Mouse (Mus musculus) liver (tissue): Measurements from ENCODE around the gene Eps15.

Source experiments
- DNase-seq: peaks from one replicate; pipeline ENCODE4 v3.0.0-alpha.2; 2020; ENCODE audit warnings: mixed read lengths

Eps15 gene

GRCm38 (mm10) chr4:109404908-109405307, 124.8 kb downstream of the Eps15 start:
- DNase-seq: peak; percentile 35

- DNase-seq: no peak
Measured at GRCm38 (mm10) chr4:109405415-109405814, 125.3 kb downstream of the Eps15 start.

GRCm38 (mm10) chr4:109406054-109406485, 126.0 kb downstream of the Eps15 start:
- DNase-seq: peak; percentile 86

GRCm38 (mm10) chr4:109406486-109407175, 126.6 kb downstream of the Eps15 start, which contains the start of gene Ttc39a:
Gene Ttc39a (plus strand): TSS chr4:109406623.
- DNase-seq: peak; percentile 82

- no peak for DNase-seq
Measured at GRCm38 (mm10) chr4:109407176-109407520, 127.1 kb downstream of the Eps15 start.

GRCm38 (mm10) chr4:109407701-109408485, 127.8 kb downstream of the Eps15 start:
- DNase-seq: peak; percentile 27

- DNase-seq: peak; percentile 89
Measured at GRCm38 (mm10) chr4:109410681-109411376, 130.8 kb downstream of the Eps15 start.

GRCm38 (mm10) chr4:109411377-109411967, 131.4 kb downstream of the Eps15 start:
- peak; percentile 79 for DNase-seq

GRCm38 (mm10) chr4:109412233-109412632, 132.2 kb downstream of the Eps15 start:
- peak; percentile 50 for DNase-seq

- no peak for DNase-seq
Measured at GRCm38 (mm10) chr4:109417998-109418397, 137.9 kb downstream of the Eps15 start.

- no peak for DNase-seq
Measured at GRCm38 (mm10) chr4:109419017-109419416, 138.9 kb downstream of the Eps15 start.

- no peak for DNase-seq
Measured at GRCm38 (mm10) chr4:109419563-109419962, 139.5 kb downstream of the Eps15 start.

- DNase-seq: peak; percentile 77
Measured at GRCm38 (mm10) chr4:109420138-109420795, 140.2 kb downstream of the Eps15 start.

GRCm38 (mm10) chr4:109421608-109422007, 141.5 kb downstream of the Eps15 start:
- no peak for DNase-seq

GRCm38 (mm10) chr4:109422436-109422835, 142.4 kb downstream of the Eps15 start:
- no peak for DNase-seq

- DNase-seq: no peak
Measured at GRCm38 (mm10) chr4:109423438-109423837, 143.4 kb downstream of the Eps15 start.

GRCm38 (mm10) chr4:109427058-109427457, 147.0 kb downstream of the Eps15 start:
- no peak for DNase-seq

- peak; percentile 2 for DNase-seq
Measured at GRCm38 (mm10) chr4:109430250-109430649, 150.2 kb downstream of the Eps15 start.

- peak; percentile 84 for DNase-seq
Measured at GRCm38 (mm10) chr4:109430854-109431253, 150.8 kb downstream of the Eps15 start.

GRCm38 (mm10) chr4:109432668-109433375, 152.8 kb downstream of the Eps15 start:
- no peak for DNase-seq

- DNase-seq: no peak
Measured at GRCm38 (mm10) chr4:109433641-109434040, 153.6 kb downstream of the Eps15 start.

GRCm38 (mm10) chr4:109434256-109434655, 154.2 kb downstream of the Eps15 start:
- no peak for DNase-seq
